Mouse (Mus musculus): ENCODE data around the gene Trmt11. TPM values are rescaled to one million over a fixed set of nuclear protein-coding genes. Genes with fewer than 3 reads are reported as not detected.
A peak's percentile ranks its signal among the peaks of the same experiment; 100 is the strongest.

Gene Trmt11
- polyA plus RNA-seq, 1 experiment from 2014 or later, result 38.3 TPM

DNA sequence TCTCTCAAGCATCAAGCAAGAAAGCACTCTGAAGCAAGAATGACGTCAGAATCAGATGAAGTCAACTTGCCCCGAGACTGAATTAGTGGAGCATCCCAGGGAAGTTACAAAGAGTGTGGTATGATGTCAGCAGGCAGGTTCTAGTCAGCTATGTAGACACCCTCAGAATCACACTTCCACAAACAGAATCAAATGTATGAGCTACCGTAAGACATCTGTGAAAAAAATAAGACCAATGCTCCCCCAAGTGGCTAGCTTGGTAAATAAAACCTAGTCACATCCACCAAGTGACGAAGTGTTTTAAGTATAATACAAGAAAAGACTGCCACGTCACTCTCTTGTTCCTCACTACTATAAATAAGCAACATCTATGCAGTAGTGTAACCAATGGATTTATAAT, 13.5 kb downstream of the Trmt11 start:
- Histone ChIP-seq H3K9me3 (ENCODE audit: control insufficient read depth, low read length) (no peaks in the 10 kb centered on the region), H3K27me3 (replicated peaks; ENCODE audit: control insufficient read depth, insufficient read depth, low read length) (no peaks in the 10 kb centered on the region), H3K4me2 (no peak overlapping the region), H3K9ac (ENCODE audit: low read depth, low read length) (no peak overlapping the region), H3K4me3 (ENCODE audit: low read depth, low read length) (no peak overlapping the region), H3K27ac (ENCODE audit: low read depth, low read length) (no peak overlapping the region), H3K36me3 (ENCODE audit: control insufficient read depth, insufficient read depth, low read length) (peaks cover 13% of the 10 kb centered on the region; the same call in 1 of the 2 replicates), H3K4me1 (replicated peaks; ENCODE audit: control insufficient read depth, insufficient read depth, low read length) (no peaks in the 10 kb centered on the region)
- WGBS, result 82% methylated on average over 5 of the region's 5 CpGs
- no peak; the same call in 1 of the 2 replicates for ATAC-seq (replicated peaks; ENCODE audit: low FRiP score)
- DNase-seq (ENCODE audit: low spot score), result no peak

DNA sequence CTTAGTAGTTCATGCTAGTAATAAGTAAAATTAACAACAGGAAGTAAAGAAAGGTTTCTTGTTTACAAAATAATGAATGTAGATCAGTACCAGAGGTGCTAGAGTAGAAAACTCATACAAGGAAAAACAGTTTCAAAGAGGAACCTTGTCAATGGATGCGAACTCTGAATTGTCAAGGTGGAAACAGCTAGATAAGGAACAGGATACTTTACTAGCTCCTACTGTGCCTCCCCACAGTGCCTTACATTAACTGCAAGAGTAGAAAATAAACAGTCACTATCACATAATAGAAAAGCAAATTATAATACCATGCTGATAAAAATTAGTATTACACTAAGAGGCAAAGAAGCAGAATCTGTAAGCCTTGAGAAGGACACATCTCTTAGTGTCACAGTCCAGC, 14.9 kb downstream of the Trmt11 start:
- no peak overlapping the region for H3K9ac ChIP-seq (ENCODE audit: low read depth, low read length)
- H3K36me3 ChIP-seq (ENCODE audit: control insufficient read depth, insufficient read depth, low read length), result peaks cover 13% of the 10 kb centered on the region; the same call in 1 of the 2 replicates
- H3K4me1 ChIP-seq (replicated peaks; ENCODE audit: control insufficient read depth, insufficient read depth, low read length), result no peaks in the 10 kb centered on the region
- DNase-seq (ENCODE audit: low spot score) (no peak), ATAC-seq (replicated peaks; ENCODE audit: low FRiP score) (peak; percentile 65)
- no peak overlapping the region for H3K4me3 ChIP-seq (ENCODE audit: low read depth, low read length)
- no peak overlapping the region for H3K4me2 ChIP-seq
- no peaks in the 10 kb centered on the region for H3K9me3 ChIP-seq (ENCODE audit: control insufficient read depth, low read length)
- no peak overlapping the region for H3K27ac ChIP-seq (ENCODE audit: low read depth, low read length)
- H3K27me3 ChIP-seq (replicated peaks; ENCODE audit: control insufficient read depth, insufficient read depth, low read length), result no peaks in the 10 kb centered on the region
- 84% methylated on average over 1 of the region's 1 CpGs for WGBS

GRCm38 (mm10) chr10:30577670-30578280, 22.8 kb downstream of the Trmt11 start:
- Histone ChIP-seq H3K4me2 (no peak overlapping the region), H3K4me1 (replicated peaks; ENCODE audit: control insufficient read depth, insufficient read depth, low read length) (no peaks in the 10 kb centered on the region), H3K27me3 (replicated peaks; ENCODE audit: control insufficient read depth, insufficient read depth, low read length) (no peaks in the 10 kb centered on the region), H3K27ac (ENCODE audit: low read depth, low read length) (no peak overlapping the region), H3K36me3 (ENCODE audit: control insufficient read depth, insufficient read depth, low read length) (peaks cover 7% of the 10 kb centered on the region; the same call in 1 of the 2 replicates), H3K9ac (ENCODE audit: low read depth, low read length) (no peak overlapping the region), H3K9me3 (ENCODE audit: control insufficient read depth, low read length) (no peaks in the 10 kb centered on the region), H3K4me3 (ENCODE audit: low read depth, low read length) (no peak overlapping the region)
- no peak for DNase-seq (ENCODE audit: low spot score)
- ATAC-seq (replicated peaks; ENCODE audit: low FRiP score), result peak; percentile 97
- WGBS, result 78% methylated on average over 5 of the region's 5 CpGs

DNA sequence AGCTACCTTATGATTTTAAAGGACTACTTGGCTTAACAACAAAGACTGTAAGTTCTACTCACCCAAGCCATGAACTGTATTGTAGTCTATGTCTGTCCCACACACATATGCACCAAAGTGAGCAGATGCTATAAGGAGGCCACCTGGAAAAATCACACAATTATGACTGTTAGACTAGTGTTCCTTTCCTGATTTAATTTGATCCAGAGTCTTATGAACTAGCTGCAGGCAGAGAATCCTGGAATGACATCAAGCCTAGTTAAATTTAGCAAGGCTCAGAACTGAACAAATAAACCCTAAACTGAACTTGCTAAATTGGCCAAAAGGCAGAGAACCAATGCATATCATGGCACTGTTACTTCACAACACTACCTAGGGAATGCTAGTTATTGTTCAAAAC, 34.2 kb downstream of the Trmt11 start:
- Histone ChIP-seq H3K36me3 (ENCODE audit: control insufficient read depth, insufficient read depth, low read length) (peaks cover 9% of the 10 kb centered on the region), H3K9ac (ENCODE audit: low read depth, low read length) (no peak overlapping the region), H3K27ac (ENCODE audit: low read depth, low read length) (no peak overlapping the region), H3K9me3 (ENCODE audit: control insufficient read depth, low read length) (no peaks in the 10 kb centered on the region), H3K4me2 (no peak overlapping the region), H3K27me3 (replicated peaks; ENCODE audit: control insufficient read depth, insufficient read depth, low read length) (no peaks in the 10 kb centered on the region), H3K4me1 (replicated peaks; ENCODE audit: control insufficient read depth, insufficient read depth, low read length) (no peaks in the 10 kb centered on the region), H3K4me3 (ENCODE audit: low read depth, low read length) (no peak overlapping the region)
- DNase-seq (ENCODE audit: low spot score) (no peak), ATAC-seq (replicated peaks; ENCODE audit: low FRiP score) (no peak)

GRCm38 (mm10) chr10:30564651-30565050, 35.9 kb downstream of the Trmt11 start:
- H3K4me2 ChIP-seq, result no peak overlapping the region
- no peaks in the 10 kb centered on the region for H3K27me3 ChIP-seq (replicated peaks; ENCODE audit: control insufficient read depth, insufficient read depth, low read length)
- no peak overlapping the region for H3K27ac ChIP-seq (ENCODE audit: low read depth, low read length)
- H3K4me1 ChIP-seq (replicated peaks; ENCODE audit: control insufficient read depth, insufficient read depth, low read length), result no peaks in the 10 kb centered on the region
- H3K9me3 ChIP-seq (ENCODE audit: control insufficient read depth, low read length), result no peaks in the 10 kb centered on the region
- DNase-seq (ENCODE audit: low spot score) (no peak), ATAC-seq (replicated peaks; ENCODE audit: low FRiP score) (peak; percentile 53)
- H3K36me3 ChIP-seq (ENCODE audit: control insufficient read depth, insufficient read depth, low read length), result peaks cover 14% of the 10 kb centered on the region
- H3K4me3 ChIP-seq (ENCODE audit: low read depth, low read length), result no peak overlapping the region
- H3K9ac ChIP-seq (ENCODE audit: low read depth, low read length), result no peak overlapping the region
- 79% methylated on average over 3 of the region's 3 CpGs for WGBS

DNA sequence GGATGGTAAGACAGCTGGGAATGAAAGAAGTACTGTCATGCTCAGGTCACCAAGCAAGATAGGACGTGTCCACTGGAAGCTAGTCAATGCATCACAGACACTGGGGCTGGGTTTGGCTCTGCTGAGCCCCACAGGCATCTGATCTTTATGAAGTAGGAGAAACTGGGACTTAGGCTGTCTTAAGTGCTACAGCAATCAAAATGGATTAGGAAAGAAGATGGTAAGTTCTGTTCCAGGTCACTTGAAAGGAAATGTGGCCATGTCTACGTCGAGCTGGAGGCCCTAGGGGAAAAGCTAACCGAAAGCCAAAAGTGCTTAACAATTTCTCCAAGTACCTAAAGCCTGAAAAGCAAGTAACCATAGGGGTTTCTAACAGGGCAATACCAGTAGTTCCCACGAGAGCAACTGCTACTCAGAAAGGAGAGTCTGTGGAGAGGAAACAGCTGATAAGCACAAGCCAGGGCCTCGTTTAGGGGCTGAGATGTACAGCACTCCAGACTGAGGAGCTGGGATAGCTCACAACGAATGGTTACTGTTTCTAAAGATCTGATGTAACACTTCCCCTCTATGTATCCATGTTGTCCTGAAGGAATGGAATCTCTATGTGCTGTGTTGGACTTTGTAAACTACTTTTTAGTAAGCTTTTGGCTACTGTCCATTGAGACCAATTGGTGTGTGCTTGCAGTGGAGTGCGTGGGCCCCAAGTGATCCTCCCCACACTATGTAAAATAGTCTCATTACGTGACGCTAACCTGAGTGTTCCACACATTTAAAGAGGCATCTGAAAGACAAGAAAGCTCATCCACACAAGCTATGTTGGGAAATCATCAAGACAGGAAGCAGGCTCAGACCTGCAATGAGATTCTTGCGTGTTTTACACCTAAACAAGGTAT, 44.6 kb downstream of the Trmt11 start:
- Histone ChIP-seq H3K36me3 (ENCODE audit: control insufficient read depth, insufficient read depth, low read length) (peaks cover 18% of the 10 kb centered on the region), H3K27ac (ENCODE audit: low read depth, low read length) (no peak overlapping the region), H3K9me3 (ENCODE audit: control insufficient read depth, low read length) (no peaks in the 10 kb centered on the region), H3K27me3 (replicated peaks; ENCODE audit: control insufficient read depth, insufficient read depth, low read length) (no peaks in the 10 kb centered on the region), H3K9ac (ENCODE audit: low read depth, low read length) (no peak overlapping the region), H3K4me3 (ENCODE audit: low read depth, low read length) (no peak overlapping the region), H3K4me2 (no peak overlapping the region), H3K4me1 (replicated peaks; ENCODE audit: control insufficient read depth, insufficient read depth, low read length) (no peaks in the 10 kb centered on the region)
- ATAC-seq (replicated peaks; ENCODE audit: low FRiP score), result peak; percentile 88
- 79% methylated on average over 11 of the region's 11 CpGs for WGBS
- DNase-seq (ENCODE audit: low spot score), result no peak

DNA sequence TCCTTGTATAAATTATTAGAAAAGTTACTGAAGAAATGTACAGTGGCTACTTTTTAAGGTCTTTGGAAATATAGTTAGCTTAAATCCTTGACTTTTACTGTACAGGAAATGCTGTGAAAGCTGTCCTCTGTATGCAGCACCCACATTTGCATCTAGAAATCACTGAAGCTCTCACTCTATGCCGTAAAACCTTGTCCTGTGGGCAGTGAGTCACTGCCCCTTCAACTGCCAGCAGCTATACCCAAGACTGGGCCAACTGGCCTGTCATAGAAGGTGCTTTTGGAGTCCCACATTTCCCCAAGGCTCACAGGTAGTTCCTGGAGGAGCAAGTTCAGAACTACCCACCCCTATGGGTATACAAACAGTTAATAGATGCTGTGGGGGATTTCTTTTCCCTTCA, 48.2 kb downstream of the Trmt11 start:
- no peak for ATAC-seq (replicated peaks; ENCODE audit: low FRiP score)
- H3K36me3 ChIP-seq (ENCODE audit: control insufficient read depth, insufficient read depth, low read length), result peaks cover 16% of the 10 kb centered on the region
- 91% methylated on average over 1 of the region's 1 CpGs for WGBS

DNA sequence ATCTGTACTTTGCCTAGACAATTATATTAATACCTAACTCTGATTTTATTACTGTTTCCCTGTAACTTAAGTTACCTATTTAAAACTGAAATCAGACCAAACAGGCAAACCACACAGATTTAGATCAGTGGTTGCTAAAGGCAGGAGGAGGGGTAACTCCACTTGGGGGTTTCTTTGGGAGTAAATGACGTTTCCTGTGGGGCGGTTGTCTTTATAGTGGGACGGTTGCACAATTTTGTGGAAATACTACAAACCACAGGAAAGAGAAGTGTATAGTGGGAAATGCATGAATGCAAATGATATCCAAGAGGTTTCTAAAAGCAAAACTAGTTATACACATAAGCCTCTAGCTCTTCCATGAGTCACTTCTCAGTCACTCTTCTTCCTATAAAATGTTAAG, 50.6 kb downstream of the Trmt11 start:
- 66% methylated on average over 3 of the region's 3 CpGs for WGBS
- Histone ChIP-seq H3K36me3 (ENCODE audit: control insufficient read depth, insufficient read depth, low read length) (peaks cover 16% of the 10 kb centered on the region; the same call in 1 of the 2 replicates), H3K4me2 (no peak overlapping the region), H3K9me3 (ENCODE audit: control insufficient read depth, low read length) (no peaks in the 10 kb centered on the region), H3K4me1 (replicated peaks; ENCODE audit: control insufficient read depth, insufficient read depth, low read length) (no peaks in the 10 kb centered on the region), H3K4me3 (ENCODE audit: low read depth, low read length) (no peak overlapping the region), H3K9ac (ENCODE audit: low read depth, low read length) (no peak overlapping the region), H3K27me3 (replicated peaks; ENCODE audit: control insufficient read depth, insufficient read depth, low read length) (no peaks in the 10 kb centered on the region), H3K27ac (ENCODE audit: low read depth, low read length) (no peak overlapping the region)
- ATAC-seq (replicated peaks; ENCODE audit: low FRiP score) (no peak), DNase-seq (ENCODE audit: low spot score) (no peak)

More for the DNA sequence above, 48.2 kb downstream of the Trmt11 start:
- Histone ChIP-seq H3K4me2 (no peak overlapping the region), H3K4me1 (replicated peaks; ENCODE audit: control insufficient read depth, insufficient read depth, low read length) (no peaks in the 10 kb centered on the region), H3K9ac (ENCODE audit: low read depth, low read length) (no peak overlapping the region), H3K4me3 (ENCODE audit: low read depth, low read length) (no peak overlapping the region), H3K9me3 (ENCODE audit: control insufficient read depth, low read length) (no peaks in the 10 kb centered on the region), H3K27me3 (replicated peaks; ENCODE audit: control insufficient read depth, insufficient read depth, low read length) (no peaks in the 10 kb centered on the region), H3K27ac (ENCODE audit: low read depth, low read length) (no peak overlapping the region)
- DNase-seq (ENCODE audit: low spot score), result no peak

GRCm38 (mm10) chr10:30538538-30538815, 62.1 kb downstream of the Trmt11 start:
- no peaks in the 10 kb centered on the region for H3K9me3 ChIP-seq (ENCODE audit: control insufficient read depth, low read length)
- no peaks in the 10 kb centered on the region for H3K27me3 ChIP-seq (replicated peaks; ENCODE audit: control insufficient read depth, insufficient read depth, low read length)
- H3K4me3 ChIP-seq (ENCODE audit: low read depth, low read length), result no peak overlapping the region
- no peak overlapping the region for H3K4me2 ChIP-seq
- ATAC-seq (replicated peaks; ENCODE audit: low FRiP score), result no peak
- no peak overlapping the region for H3K9ac ChIP-seq (ENCODE audit: low read depth, low read length)
- H3K27ac ChIP-seq (ENCODE audit: low read depth, low read length), result no peak overlapping the region
- no peak for DNase-seq (ENCODE audit: low spot score)
- 82% methylated on average over 5 of the region's 5 CpGs for WGBS
- peaks cover 4% of the 10 kb centered on the region; the same call in 1 of the 2 replicates for H3K36me3 ChIP-seq (ENCODE audit: control insufficient read depth, insufficient read depth, low read length)
- H3K4me1 ChIP-seq (replicated peaks; ENCODE audit: control insufficient read depth, insufficient read depth, low read length), result no peaks in the 10 kb centered on the region
